Mouse (Mus musculus): ENCODE measurements at regions not wholly inside any gene's neighbourhood (a gene's known extent, or its start where the extent isn't known, plus 50 kb on each side); places are given as distances from the start of the nearest gene placed in this dataset.

- DNase-seq (ENCODE audit: low spot score): no peak
Observed at GRCm38 (mm10) chr1:35783427-35783826, 284.8 kb upstream of the Hs6st1 start.

DNA sequence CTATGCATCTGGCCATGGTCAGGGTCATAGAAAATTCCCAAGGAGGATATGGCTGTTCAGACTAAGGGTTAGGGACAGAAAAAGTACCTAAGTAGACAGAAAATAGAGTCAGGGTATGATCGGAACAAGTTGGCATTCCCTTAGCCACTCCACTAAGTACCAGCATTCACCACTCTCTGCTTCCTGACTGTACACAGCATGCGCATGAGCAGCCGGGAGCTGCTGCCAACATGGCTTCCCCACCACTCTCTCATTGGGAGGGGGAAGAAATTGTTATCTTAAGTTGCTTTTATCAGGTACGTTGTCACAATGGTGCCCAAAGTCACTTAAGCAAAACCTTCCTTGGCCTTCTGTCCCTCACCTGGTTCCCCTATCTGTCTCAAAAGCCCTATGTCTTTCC is 282.0 kb upstream of the Hs6st1 start:
- no peak for DNase-seq (ENCODE audit: low spot score)

DNA sequence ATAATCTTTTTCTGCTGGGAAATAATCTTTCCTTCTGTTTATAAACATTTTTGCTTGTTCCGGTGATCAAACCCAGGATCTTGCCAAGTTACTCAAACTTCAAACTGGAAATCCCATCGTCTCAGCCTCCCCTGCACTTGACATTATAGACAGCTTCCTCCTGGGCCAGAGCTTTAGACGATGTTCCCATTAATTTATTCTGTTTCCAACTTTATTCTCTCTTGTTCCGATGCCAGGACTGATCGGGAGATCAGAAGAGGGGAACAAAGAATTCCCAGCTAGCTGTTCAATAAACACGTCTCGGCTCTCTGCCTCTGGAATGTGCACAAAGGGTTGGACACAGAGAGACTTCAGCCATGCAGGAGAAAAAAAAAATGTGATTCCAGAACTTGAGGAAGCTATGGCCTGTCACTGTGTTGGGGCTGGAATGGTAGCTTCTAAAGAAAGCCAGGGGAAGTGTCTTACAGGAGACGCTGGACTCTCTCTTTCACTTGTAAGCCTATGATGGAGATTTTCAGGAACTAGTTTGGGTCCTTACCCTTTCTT is 281.5 kb upstream of the Hs6st1 start:
- DNase-seq (ENCODE audit: low spot score): no peak

DNA sequence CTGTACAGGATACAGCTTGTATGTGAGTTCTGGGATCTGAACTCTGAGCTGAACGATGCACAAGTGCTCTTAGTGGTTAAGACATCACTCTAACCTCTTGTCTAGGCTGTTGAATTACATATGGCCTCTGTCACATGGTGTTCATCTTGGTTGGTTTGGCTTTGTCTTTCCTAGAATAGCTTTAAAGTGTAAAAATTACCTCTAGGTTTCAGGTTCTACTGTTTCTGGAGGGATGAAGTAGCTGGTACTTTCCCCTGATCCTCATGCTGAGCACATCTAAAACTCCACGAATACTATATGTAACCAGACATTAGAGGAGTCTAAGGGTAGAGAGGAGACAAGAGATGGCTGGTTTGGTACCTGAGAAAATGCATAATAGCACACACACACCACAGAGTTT is 271.1 kb upstream of the Hs6st1 start:
- no peak for DNase-seq (ENCODE audit: low spot score)

GRCm38 (mm10) chr1:35797526-35797925 is 270.7 kb upstream of the Hs6st1 start:
- DNase-seq (ENCODE audit: low spot score): no peak

DNA sequence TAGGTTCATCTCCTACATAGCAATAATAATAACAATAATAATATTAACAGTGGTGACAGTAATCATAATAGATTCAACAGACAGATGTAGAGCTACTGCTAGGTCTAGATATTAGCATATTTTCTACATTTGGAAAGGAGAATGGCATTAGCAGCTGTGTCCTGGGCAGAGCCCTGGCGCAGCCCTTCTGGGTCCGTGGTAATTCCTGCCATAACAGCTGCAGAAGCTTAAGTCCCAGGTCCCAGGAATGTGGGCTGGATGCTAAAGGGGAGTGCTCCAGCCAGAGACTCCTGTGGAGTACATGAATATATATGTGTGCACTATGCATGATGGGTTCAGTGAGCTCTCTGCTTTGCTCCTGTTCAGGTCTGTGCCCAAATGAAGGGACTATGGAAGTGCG is 262.7 kb upstream of the Hs6st1 start:
- DNase-seq (ENCODE audit: low spot score): no peak

- DNase-seq (ENCODE audit: low spot score): no peak
Observed at GRCm38 (mm10) chr1:35806329-35806728, 261.9 kb upstream of the Hs6st1 start.

GRCm38 (mm10) chr1:35806731-35807130 is 261.5 kb upstream of the Hs6st1 start:
- no peak for DNase-seq (ENCODE audit: low spot score)

- no peak for DNase-seq (ENCODE audit: low spot score)
Observed at GRCm38 (mm10) chr1:35808894-35809293, 259.3 kb upstream of the Hs6st1 start.

DNA sequence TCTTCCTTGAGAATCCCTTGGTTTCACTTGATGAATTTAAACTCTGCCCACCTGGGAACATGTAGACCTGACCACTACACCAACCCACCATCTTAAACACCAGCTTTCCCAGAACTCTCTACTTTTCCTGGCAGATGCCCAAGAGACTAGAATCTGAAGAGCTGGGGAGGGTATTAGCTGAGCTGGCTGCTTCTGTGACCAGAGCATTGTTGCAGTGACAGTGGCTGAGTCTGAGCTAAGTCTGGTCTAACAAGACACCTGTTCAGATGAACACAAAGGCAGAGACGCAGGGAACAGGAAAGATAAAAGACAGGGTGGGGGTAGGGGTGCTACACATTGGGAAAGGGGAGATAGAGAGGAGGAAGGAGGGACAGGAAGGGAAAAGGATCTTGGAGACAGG is 258.9 kb upstream of the Hs6st1 start:
- DNase-seq (ENCODE audit: low spot score): no peak

DNA sequence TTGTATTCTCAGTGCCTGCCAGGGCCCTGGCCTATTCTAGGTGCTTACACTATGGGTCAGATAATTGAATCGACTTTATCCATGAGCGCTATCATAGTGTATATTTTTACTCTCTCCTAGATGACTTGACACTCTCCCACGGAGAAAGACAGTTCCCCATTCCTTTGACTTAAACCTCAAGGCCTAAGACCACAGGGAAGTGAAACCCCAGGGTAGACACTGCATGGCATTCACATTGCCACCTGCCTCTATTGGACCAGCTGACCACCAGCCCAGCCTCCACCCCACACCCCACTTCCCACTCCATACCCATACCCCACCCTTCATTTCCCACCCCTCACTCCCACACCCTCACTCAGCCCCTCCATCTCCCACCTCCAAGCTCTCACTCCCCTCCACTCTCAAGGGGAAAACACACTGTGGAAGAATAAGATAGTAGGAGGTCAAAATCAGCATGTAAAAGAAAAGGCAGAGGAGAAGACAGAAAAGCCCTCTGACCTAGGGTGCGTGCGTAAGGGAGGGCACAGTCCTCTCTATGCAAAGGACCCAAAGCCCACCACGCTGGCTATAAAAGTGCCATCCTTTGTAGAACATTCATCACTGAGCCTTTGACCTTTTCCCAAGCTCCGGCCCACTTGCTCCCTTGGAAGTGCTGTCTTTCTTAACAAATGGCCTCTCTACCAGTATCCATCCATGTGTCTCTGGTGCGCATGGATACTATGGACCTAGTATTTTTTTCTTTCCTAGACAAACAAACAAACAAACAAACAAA is 257.4 kb upstream of the Hs6st1 start:
- no peak for DNase-seq (ENCODE audit: low spot score)

- DNase-seq (ENCODE audit: low spot score): no peak
Observed at GRCm38 (mm10) chr1:35811380-35811779, 256.8 kb upstream of the Hs6st1 start.

GRCm38 (mm10) chr1:35811795-35812194 is 256.4 kb upstream of the Hs6st1 start:
- DNase-seq (ENCODE audit: low spot score): no peak

GRCm38 (mm10) chr1:35813625-35814024 is 254.6 kb upstream of the Hs6st1 start:
- DNase-seq (ENCODE audit: low spot score): no peak

DNA sequence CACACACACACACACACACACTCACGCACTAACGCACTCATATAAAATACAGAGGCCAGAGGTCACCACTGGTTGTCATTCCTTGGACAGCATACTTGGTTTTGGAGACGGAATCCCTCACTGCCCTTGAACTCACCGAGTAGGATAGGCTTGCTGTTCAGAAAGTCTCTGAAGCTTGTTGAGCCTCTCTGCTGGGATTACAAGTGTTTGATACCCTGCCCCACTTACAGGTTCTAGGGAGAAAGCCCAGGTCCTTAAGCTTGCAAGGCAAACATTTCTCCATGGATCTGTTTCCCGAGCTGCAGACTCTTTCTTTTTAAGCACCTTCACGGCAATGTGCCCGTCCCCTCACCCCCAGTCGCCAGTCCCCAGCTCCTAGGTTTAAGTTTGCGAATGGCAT is 254.0 kb upstream of the Hs6st1 start:
- no peak for DNase-seq (ENCODE audit: low spot score)

- DNase-seq (ENCODE audit: low spot score): no peak
Observed at GRCm38 (mm10) chr1:35814751-35815150, 253.4 kb upstream of the Hs6st1 start.

- no peak for DNase-seq (ENCODE audit: low spot score)
Observed at GRCm38 (mm10) chr1:35821791-35822190, 246.4 kb upstream of the Hs6st1 start.

DNA sequence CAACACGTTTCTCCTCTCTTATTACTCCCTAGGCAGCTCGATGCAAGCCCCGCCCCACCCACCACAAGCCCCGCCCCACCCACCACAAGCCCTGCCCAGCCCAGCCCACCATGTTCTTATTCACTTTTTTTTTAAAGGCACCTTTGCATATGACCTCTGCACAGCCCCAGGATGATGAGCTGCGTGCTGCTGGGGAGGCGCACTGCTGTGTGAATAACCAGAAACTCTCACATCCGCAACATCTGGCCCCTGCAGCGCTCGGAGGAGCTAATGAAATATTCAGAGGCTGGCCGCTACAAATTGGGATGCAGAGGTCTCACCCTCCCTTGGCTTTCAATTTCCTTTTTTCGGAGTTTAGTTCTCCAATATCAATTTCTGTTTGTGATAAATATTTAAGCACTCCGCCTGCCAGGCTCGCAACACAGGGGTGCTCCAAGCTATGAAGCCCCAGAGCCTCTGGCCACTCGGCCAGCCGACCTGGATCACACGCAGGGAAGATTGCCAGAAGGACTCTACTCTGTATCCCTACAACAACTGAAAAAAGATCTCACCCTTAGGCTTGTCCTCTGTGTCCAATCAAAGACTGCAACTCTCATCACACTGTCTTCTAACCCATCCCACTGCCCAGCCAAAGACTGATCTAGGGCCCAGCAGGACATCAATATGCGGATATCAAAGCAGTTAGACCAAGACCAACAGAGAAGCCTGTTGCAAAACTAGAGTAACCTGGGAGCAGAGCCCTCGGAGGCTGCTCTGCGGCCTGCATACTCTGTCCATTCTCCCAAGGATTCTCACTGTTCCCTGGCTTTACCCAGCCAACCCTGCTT is 245.6 kb upstream of the Hs6st1 start:
- no peak for DNase-seq (ENCODE audit: low spot score)

- no peak for DNase-seq (ENCODE audit: low spot score)
Observed at GRCm38 (mm10) chr1:35823496-35823895, 244.7 kb upstream of the Hs6st1 start.

- no peak for DNase-seq (ENCODE audit: low spot score)
Observed at GRCm38 (mm10) chr1:35823981-35824880, 244.0 kb upstream of the Hs6st1 start.

DNA sequence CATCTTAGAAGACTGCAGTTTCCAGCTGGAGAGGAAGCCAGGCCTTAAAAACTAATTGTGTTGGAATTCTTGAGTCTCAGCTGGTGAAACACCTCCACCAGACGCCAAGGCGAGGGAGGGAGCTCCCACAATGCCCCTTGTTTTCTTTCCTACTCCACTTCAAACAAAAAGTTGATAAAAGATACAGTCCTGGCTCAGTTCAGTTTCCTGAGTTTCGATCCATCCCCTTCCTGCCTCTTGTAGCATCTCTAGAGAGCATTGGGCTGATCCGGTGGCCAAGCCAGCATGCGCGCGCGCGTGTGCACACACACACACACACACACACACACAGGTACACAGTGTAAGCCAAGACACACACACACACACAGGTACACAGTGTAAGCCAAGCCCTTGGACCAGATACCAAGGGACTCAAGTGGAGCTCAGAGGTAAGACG is 242.7 kb upstream of the Hs6st1 start:
- no peak for DNase-seq (ENCODE audit: low spot score)

DNA sequence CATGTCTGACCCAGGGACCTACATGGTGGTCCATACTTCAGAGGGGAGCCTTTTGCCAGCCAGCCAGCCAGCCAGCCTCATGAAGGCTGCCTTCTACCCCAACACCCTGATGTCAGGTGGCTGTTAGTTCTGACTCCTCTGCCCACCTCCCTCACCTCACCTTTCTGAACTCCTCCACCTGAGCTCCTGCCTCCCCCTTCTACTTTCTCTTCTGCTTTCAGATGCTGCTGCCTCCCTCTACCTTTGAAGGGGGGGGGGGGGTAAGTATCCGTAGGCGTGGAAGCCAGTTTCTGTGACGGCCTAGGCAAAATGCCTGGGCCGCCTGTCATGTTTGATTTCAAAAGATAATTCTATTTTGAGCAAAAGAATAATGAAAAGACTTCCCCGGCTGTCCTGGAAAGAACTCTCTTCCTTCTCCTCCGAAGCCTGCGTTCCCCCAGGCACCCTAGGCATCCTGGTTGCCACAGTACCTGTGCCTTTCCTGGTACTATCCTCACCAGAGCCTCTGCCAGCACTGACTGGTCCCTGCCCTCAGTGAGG is 241.6 kb upstream of the Hs6st1 start:
- no peak for DNase-seq (ENCODE audit: low spot score)
